Mouse (Mus musculus): ENCODE measurements around the gene Atp6v0e2.

Gene Atp6v0e2

DNA sequence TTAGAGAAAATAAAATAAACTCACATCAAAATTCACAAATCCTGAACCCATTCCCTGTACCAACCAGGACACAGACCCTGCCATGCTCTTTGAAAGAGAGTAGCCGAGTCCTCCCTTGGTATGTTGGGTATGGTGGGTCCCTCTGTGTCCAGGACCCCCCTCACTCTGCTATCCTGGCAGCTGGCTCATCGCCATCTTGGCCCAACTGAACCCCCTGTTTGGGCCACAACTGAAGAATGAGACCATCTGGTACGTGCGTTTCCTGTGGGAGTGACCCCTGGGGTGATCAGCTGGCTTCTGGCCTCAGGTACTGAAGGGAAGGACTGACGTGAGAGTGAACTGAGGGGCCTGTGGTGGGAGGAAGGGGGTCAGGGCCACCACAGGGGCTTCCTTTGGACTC lies 2.4 kb downstream of the Atp6v0e2 start:
- no peak for DNase-seq (ENCODE audit: low spot score in 2 of 2)

DNA sequence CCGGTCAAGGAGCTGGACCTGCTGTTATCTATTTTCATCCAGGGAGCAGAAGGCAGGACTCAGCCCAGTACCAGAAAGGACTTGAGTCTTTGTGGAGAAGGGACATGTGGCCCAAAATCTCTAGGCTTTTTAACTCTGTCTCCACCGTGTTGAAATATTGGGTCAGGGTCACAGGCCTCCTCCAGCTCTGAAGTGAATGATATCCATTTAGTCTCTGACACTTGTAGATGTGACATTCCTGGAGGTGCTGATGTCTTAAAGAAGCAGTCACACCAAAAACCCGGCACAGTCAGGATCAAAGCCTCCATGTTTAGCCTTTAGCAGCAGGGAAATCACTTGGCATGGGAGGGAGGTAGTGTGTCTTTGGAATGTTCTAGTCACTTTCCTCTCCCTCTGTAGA lies 3.3 kb downstream of the Atp6v0e2 start:
- no peak for DNase-seq (ENCODE audit: low spot score in 2 of 2)

DNA sequence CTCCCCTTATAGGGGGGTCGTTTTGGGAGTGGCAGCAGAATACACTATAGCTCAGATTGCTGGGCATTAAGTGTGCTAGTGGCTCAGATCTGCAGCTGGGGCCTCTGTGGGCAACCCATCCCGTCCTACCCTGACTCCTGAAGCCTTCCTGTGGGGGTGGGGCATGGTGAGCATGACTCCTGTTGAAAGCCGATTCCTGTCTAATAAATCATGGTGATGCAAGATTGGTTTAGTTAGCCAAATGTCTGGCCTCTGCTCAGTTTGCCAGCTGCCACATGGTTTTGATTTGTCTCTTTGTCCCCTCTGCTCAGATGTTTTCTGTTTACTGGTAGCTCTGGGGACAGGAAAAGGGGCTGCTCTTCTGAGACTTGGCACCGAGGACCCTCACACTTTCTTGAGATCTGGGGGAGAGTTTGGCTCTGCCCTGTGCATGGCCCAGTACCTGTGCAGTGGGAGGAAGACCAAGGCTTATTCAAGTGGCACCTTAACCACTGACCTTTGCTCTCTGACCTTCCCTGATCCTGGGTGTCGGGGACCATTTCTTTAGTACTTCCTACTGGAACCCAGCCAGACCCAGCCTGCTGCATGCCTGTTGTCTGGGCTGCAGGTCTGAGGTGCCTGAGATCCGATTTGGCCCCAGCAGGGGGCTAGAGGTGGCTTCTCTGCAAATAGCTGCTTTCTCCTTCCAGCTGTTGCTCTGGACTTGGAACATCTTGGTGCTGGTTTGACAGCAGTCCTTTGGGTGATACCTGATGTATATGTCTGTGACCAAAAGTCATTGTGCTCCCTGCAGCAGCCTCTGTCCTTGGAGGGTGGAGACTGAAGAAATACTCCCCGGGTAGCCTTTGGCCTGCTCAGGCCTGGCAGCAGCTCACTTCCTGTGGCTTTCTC lies 4.4 kb downstream of the Atp6v0e2 start:
- no peak for DNase-seq (ENCODE audit: low spot score in 2 of 2)

DNA sequence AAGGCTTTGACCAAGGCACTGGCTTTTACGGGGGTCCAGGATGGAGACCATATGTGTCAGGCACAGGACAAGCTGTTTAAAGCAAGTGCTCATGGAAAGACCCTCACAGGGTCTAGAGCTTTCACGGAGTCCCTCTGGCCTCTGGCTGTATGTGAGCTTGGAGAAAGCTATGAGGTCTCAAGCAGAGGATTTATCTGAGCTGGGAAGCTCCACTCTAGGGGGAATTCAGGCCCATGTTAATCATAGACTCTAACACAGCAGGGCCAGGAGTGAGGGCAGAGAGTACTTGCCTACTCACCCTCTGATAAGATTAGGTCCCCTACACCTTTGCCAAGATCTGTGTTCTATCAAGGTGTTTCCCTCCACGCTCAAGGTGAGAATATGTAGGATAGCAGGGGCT lies 5.2 kb downstream of the Atp6v0e2 start:
- no peak for DNase-seq (ENCODE audit: low spot score in 2 of 2)

DNA sequence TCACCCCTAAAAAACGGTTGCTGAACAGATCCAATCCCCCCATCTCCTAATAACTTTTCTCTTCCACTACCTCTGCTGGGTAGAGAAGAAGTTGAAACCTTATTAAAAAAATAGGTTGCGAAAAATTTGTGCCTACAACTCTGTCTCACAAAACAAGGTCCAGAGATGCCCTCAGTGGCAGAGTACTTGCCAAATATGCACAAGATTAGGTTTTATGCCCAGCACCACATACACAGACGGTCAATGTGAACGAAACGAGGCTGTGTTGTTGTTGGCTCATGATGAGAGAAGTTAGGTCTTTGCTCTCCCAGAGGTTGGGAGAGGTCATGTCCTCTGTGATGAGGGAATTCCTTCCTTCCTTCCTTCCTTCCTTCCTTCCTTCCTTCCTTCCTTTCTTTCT lies 7.8 kb downstream of the Atp6v0e2 start:
- DNase-seq (ENCODE audit: low spot score in 2 of 2), result no peak

DNA sequence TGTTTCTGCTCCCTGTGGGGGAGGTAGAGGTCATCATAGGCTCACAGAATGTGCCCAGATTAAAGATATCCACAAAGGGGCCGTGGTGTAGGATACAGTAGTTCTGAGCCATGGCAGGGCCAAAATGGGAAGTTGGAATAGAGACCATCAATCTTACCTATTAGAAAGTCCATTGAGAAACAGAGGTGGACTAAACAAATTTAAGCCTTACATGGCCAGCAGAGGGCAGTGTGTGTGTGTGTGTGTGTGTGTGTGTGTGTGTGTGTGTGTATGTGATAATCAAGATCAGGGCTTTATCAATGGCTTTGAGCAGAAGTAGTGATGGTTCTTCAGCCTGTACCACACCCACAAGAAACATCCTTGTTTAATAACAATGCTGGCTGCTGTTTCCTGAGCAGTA lies 8.9 kb downstream of the Atp6v0e2 start:
- no peak for DNase-seq (ENCODE audit: low spot score in 2 of 2)

DNA sequence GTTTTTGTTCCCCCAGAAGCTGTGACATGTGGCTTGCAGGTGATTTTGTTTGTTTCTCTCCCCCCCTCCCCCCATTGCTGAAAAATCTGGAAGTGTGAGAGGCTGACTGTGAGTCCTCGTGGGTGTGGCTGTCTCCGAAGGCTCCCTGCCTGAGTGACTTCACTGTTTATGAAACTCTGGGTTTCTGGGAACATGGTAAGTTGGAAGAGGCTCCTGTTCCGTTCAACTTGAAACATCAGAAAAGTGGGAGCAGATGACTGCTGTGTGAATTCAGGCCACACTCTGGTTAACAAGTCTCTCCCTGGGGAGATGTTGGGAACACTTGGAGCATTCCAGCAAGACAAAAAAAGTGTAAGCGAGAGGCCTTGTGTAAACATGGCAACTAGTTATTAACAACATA lies 9.4 kb downstream of the Atp6v0e2 start:
- DNase-seq (ENCODE audit: low spot score in 2 of 2), result no peak

DNA sequence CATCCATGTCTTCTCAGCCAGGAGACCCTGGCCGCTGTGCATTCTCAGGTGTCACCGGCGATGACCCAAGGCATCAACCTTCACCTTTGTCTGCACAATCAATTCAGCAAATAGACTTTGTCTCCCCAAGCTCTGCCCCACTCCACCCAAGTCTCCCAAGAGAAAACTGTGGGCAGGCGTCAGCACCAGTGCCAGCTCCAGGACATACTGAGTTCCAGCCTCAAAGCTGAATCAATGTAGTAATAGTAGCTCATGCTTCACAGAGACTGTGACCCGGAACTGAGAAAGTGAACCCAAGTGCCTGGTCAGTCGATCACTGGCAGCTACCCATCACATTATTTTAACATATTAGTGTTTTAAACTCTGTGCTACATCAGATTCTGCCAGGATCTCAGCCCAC lies 10.9 kb downstream of the Atp6v0e2 start:
- no peak for DNase-seq (ENCODE audit: low spot score in 2 of 2)

DNA sequence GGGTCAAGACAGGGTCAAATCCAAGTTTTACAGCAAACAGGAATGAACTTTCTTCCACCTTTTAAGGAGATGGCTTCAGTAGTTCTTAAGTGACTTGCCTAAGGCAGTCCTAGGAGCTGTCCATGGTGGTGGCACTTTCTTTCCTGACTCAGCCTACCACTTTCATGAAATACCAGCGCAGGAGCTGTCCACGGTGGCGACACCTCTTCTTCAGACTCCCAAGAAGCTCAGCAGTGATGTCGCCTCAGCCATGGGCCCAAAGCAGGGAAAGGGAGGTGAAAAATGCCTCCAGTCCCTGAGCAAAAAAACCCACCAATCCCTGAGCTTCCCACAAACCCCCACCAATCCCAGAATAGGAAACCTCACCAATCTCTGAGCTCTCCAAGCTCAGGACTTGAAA lies 15.5 kb downstream of the Atp6v0e2 start:
- DNase-seq (ENCODE audit: low spot score in 2 of 2), result no peak

DNA sequence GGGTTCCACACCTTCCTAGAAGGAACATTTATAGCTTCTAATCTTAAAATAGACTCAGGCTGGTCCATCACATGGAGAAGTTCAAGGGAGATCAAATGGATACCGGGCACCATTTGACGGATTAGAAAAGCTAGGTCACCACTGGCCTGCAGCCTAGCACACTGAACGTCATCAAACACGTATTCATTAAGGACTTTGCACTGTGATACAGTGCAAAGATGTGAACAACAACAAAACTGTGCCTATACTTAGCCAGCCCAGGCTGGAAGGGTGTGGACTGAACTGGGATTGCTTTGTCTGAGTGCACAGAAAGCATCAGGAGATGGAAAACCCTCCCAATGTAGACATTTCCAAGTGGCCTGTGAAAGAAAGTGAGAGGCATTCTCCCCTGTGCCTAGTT lies 16.4 kb downstream of the Atp6v0e2 start:
- no peak for DNase-seq (ENCODE audit: low spot score in 2 of 2)

DNA sequence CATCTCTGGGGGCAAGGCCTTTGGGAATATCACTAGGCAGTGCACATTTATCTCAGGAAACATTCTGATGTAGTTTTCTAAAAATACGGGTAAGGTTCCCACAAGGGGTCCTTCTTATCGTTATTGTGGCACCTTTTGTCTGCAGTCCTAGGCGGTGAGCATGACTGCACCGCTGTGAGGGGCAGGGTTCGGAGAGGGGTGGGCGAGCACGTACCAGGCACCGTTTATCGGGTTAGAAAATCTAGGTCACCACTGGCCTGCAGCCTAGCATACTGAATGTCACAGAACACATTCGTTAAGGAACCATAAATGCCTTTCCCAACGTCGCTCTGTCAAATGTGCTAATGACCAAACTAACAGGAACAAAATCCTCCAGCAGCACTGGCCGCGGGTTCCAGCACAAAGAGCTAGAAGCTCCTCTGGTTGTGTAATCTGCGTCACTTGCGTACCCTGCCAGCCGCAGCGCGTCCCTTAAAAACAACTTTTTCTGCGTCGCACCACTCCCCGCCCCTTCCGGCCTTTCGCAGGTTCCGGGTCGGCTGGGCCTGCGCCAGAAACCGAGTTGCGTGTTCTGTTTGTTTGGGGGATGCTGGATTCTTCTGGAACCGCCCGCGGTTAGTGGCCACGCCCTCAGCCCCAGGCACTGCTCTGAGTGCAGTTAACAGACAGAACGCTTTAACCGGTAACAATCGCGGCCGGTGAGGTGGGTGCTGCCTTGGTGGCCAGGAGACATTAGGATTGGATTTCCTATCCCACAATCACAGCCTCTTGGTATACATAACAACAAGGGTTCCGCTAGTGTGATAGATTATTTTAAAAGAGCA lies 17.1 kb downstream of the Atp6v0e2 start, which contains the start of gene Lrrc61:
Lrrc61 (plus strand) TSS at position 517 of the 824 bp plus-strand sequence.
- DNase-seq (ENCODE audit: low spot score in 2 of 2), result peak; percentile 96 to 99

DNA sequence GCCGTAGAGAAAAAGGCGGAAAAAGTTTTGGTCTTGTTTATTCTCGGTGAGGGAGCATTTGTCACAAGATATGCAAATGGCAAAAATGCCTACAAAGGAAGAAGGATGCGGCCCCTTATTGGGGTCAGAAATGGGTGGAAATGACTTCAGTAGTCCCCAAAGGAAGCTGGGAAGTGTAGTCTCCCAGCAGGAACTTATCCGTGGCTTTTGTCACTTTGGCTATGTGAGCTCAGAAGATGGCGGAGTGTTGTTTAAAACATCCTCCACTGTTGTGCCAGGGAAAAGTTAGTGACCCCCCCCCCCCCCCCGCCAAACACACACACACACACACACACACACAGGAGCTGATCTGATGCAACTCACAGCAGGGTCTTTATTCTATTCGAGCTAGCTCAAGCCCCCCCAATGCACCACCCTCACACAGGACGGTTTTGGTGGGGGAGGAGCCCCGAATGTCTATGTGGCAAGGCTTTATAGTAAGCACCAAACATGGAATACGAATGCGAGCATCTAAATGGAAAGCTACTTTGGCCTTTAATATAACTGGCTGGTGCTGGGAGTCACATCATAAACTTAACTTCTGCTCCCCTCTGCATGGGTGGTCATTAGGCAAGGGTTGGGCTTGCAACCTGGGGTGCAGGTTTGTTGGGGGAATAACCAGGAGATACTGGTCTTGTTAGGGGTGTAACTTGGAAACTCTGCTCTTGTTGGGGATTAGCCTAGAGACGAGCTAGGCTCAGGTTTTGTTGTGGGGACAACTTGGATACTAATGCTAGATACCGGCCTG lies 17.9 kb downstream of the Atp6v0e2 start:
- no peak for DNase-seq (ENCODE audit: low spot score in 2 of 2)

DNA sequence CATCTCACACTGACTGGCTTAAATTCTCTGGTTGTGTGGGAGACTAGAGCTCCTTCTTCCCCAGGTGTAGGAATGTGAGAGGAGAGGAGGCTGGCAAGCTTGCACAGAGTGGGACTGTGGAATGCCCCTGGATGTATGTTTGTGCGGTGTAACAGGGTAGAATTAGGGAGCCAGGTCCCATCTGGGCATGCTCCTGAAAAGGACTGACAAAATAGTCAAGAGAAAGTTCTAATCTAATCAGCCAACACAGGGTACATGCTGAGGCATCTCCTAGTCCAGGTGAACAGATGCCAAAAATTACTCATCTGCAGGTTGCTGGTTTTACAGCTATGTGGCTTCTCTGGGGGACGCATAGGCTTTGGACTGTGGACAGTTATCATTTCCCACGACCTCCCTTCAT lies 18.5 kb downstream of the Atp6v0e2 start:
- DNase-seq (ENCODE audit: low spot score in 2 of 2), result no peak

DNA sequence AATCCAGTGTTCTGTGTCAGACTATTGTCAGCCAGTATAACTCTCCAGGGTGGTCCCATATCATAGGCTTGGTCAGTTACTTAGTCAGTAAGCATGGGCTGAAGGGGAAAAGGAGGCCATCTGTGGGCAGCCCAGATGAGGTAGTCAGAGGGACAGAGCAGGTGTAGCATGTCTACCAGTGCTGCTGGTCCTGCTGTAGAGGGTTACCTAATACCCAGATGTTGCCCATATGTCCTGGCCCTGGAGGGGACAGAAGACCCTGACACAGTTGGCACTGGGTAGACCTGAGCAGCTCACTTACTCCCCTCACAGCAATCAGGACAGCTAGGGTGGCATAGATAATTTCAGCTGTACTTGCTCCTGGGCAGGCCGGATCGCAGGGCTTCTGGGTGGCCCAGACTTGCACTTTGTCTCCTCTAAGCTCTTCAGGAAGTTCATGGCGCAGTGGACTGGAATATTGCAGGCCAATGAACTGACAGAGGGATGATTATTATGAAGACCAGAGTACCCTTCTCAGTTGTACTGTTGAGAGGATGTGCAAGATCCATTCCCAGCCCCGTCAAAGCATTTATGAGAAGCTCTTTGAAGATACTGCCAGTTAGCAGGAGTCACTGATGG lies 28.4 kb downstream of the Atp6v0e2 start:
- DNase-seq (ENCODE audit: low spot score in 2 of 2), result no peak

DNA sequence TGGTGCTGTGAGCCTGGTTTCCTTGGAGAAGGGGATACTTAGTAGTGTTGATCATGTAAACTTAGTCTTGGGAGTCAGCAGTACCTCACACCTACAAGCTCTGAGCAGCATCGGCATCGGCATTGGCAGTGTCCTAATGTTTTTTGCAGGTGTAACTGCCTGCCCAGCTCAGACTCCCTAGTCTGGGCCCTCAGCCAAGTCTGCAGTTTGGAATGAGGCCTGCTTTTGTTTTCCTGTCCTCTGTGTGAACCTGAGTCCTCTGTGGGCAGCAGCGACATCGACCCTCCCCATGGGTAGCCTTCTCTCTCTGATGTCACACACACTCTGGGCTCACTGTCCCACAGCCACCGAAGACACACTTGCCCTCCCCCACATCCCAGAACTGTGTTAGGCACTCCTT lies 28.9 kb downstream of the Atp6v0e2 start:
- peak; percentile 56 to 74 for DNase-seq (ENCODE audit: low spot score in 2 of 2)

DNA sequence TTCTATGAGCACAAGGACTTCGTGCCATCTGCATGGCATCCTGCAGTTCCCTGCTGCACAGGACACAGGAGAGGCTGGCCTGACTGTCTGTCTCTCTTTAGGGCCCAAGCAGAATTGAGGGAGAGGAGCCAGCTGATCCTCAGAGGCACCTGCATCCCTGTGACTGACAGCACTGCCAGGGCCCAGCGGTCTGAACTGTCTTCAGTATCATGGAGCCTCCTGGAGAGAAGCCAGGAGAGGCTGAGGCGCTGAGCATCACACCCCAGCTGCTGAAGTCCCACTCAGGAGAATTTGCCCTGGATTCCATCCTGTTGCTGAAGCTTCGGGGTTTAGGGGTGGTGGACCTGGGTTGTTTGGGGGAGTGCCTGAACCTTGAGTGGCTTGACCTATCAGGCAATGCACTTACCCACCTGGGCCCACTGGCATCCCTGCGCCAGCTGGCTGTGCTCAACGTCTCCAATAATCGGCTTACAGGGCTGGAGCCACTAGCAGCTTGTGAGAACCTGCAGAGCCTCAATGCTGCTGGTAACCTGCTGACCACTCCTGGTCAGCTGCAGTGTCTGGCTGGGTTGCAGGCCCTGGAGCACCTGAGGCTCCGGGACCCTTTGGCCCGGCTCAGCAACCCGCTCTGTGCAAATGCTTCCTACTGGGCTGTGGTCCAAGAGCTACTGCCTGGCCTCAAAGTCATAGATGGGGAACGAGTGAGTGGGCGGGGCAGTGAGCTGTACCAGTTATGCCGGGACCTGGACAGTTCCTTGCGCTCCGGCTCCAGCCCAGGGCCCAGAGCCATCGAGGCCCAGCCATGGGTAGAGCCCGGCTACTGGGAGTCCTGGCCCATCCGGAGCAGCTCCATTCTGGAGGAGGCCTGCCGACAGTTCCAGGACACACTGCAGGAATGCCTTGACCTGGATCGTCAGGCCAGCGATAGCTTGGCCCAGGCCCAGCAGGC lies 30.9 kb downstream of the Atp6v0e2 start:
- peak; percentile 60 to 61 for DNase-seq (ENCODE audit: low spot score in 2 of 2)

DNA sequence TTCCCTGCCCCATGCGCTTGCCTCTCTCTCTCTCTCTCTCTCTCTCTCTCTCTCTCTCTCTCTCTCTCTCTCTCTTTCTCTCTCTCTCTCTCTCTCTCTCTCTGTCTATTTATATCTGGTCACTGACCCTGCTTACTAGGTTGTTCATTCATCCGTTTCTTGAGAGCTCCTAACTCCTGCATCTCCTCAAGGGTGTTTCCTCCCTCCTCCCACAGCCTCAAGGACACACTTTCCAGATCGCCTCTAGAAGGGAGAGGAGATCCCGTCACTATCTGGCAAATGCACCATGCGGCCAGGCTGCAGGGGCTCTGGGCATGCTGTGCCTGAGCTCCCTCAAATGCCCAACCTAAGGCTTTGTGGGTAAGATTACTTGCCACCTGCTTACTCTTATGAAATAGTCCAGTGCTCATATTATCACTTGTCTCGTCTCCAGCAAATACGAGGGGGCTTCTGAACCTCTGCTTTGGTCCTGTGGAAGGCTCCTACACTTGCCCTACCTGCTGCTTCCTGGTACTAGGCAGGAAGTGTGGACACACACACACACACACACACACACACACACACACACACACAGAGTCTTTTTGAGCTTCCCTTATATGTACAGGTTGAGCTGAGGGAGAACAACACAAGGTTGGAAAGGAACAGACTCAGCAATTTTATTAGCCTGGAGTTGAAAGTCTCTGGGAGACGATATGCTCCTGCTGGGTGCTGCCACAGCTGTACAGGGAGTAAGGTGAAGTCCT lies 31.8 kb downstream of the Atp6v0e2 start:
- no peak for DNase-seq (ENCODE audit: low spot score in 2 of 2)

DNA sequence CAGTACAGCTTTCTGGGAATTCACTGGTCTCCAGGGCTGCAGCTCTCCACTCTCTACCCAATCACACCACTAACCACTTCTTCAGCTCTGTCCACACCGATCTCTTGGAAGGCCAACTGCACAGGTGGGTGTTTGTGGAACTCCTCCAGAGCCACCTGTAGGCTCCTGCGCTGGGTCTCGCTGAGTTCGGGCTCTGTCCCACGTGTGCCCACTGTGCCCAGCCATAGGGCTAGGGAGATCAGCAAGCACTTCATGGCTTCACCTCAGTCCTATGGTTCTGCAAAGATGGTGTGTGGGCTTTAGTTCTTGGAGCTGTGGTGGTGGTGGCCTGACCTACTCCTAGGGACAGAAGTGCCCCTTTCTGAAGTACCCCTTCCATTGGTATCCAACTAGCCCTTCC lies 34.6 kb downstream of the Atp6v0e2 start:
- no peak for DNase-seq (ENCODE audit: low spot score in 2 of 2)

DNA sequence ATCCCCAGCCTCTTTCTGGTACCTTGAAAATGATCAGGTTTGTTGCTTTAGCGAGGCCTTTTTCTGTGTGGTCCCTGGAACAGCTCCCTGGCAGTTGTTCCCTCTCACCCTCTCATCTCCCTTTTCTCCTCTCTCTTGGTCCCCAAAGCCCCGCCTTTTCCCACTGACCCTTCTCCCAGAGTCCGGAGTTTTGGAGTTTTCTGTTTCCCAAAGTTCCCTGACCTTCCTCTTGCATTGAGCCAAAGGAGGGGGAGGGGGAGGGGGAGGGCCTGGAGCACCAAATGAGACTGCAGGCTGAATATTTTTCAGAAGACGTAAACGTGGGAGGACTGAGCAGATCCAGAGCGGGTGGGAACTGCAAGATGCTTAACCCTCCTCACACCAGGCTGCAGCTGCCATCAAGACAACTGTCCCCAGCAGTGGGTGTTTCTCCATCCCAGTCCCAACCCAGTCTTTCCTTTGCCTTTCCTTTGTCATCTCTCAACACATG lies 35.2 kb downstream of the Atp6v0e2 start, which contains the start of gene Rarres2:
Rarres2 (minus strand) TSS at position 218 of the 490 bp plus-strand sequence.
- DNase-seq (ENCODE audit: low spot score in 2 of 2), result peak; percentile 54 to 60

Measured in urinary bladder, postnatal 4 days (tissue).